Mouse (Mus musculus): ENCODE measurements around the gene Fam187b. TPM values are rescaled to one million over a fixed set of nuclear protein-coding genes. Genes with fewer than 3 reads are reported as not detected.

The Fam187b gene
- polyA plus RNA-seq, 1 experiment from 2014 or later = 1.3 TPM

DNA sequence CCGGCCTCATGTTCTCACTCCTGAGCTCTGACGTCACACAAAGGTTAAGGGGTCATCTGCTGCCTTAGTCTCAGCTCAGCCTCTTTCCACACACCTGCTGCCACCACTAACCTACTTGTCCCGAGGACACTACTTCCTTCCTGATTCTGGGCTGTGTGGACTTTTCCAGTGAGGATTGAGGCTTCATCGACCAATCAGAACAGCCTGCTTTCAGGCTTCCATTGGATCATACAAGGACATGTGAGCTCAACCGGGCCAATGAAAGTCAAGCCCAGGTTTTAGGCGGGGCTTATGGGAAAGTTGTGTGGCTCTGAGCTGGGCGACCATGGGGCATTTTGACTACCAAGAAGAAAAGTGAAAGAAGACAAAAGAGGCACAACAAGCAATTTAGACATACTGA lies 63.3 kb downstream of the Fam187b start:
- H3K27me3 ChIP-seq (ENCODE audit: low read depth, poor library complexity, severe bottlenecking) = peaks cover 27% of the 10 kb centered on the region
- no peaks in the 10 kb centered on the region for H3K9me3 ChIP-seq (replicated peaks)
- H3K4me1 ChIP-seq = peaks cover 5% of the 10 kb centered on the region
- WGBS = 85% methylated on average over 7 of the region's 7 CpGs
- DNase-seq (ENCODE audit: low spot score) = no peak
- no peak overlapping the region for H3K4me3 ChIP-seq
- no peaks in the 10 kb centered on the region for H3K36me3 ChIP-seq
- no peak overlapping the region for H3K27ac ChIP-seq

DNA sequence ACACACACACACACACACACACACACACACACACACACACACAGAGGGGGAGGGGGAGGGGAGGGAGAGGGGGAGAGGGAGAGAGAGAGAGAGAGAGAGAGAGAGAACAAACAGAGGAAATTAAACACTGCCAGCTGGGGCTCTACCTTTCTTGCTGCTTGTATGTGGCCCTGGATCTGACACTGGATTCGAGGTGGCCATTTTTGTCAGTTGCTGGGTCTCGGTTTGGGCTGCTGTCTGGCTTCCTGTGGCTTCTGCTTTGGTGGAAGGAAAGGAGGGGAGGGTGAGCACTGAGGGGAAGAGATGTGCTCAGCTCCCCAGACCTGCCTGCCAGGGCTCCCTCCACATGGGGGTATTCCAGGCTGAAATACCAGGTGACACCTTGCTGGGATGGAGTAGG lies 64.1 kb downstream of the Fam187b start:
- Histone ChIP-seq H3K36me3 (no peaks in the 10 kb centered on the region), H3K9me3 (replicated peaks) (no peaks in the 10 kb centered on the region), H3K4me1 (peaks cover 13% of the 10 kb centered on the region), H3K27ac (no peak overlapping the region), H3K27me3 (ENCODE audit: low read depth, poor library complexity, severe bottlenecking) (peaks cover 35% of the 10 kb centered on the region), H3K4me3 (no peak overlapping the region)
- no peak for DNase-seq (ENCODE audit: low spot score)
- WGBS = 75% methylated on average over 2 of the region's 2 CpGs

DNA sequence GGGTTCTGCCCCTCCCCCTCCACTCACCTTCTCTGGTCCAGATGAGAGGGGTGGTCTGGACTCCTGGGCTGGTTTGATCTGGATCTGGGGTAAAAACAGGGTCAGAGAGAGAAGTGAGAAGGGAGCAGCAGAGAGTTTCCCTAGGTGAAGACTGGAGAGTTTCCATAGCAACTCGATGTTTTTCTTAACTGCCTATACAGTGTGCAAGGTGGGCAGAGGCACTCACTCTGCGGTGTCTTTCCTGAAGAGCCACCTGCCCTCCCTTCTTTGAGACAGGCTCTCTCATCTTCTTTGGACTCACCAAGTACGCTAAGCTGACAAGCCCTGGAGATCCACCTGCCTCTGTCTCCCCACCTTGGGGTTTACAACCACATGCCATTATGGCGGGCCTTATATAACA lies 65.4 kb downstream of the Fam187b start:
- H3K4me1 ChIP-seq = peaks cover 13% of the 10 kb centered on the region
- peaks cover 48% of the 10 kb centered on the region for H3K27me3 ChIP-seq (ENCODE audit: low read depth, poor library complexity, severe bottlenecking)
- no peaks in the 10 kb centered on the region for H3K9me3 ChIP-seq (replicated peaks)
- WGBS = 86% methylated on average over 4 of the region's 4 CpGs
- no peak for DNase-seq (ENCODE audit: low spot score)
- no peaks in the 10 kb centered on the region for H3K36me3 ChIP-seq
- no peak overlapping the region for H3K27ac ChIP-seq
- H3K4me3 ChIP-seq = no peak overlapping the region

Other genes with a start within 250 kb of the Fam187b start
- gene Tmem147, start 244.2 kb upstream of the Fam187b start, polyA plus RNA-seq (2016; fragmentation: Nextera tagmentation; extraction: Ambion mirVana) = 153 and 159 TPM in 2 replicates
- 0.43 TPM in 1 of 2 replicates, not detected in the other for gene Gapdhs, start 230.1 kb upstream of the Fam187b start, polyA plus RNA-seq (2016; fragmentation: Nextera tagmentation; extraction: Ambion mirVana)
- gene Sbsn, start 222.3 kb upstream of the Fam187b start, polyA plus RNA-seq (2016; fragmentation: Nextera tagmentation; extraction: Ambion mirVana) = 1.1 and 1.4 TPM in 2 replicates
- not detected in 2 replicates for gene Dmkn, start 210.0 kb upstream of the Fam187b start, polyA plus RNA-seq (2016; fragmentation: Nextera tagmentation; extraction: Ambion mirVana)
- gene Krtdap, start 185.9 kb upstream of the Fam187b start, polyA plus RNA-seq (2016; fragmentation: Nextera tagmentation; extraction: Ambion mirVana) = not detected in 2 replicates
- gene Ffar2, start 150.0 kb upstream of the Fam187b start, polyA plus RNA-seq (2016; fragmentation: Nextera tagmentation; extraction: Ambion mirVana) = not detected in 2 replicates
- not detected in 2 replicates for gene Ffar3, start 117.6 kb upstream of the Fam187b start, polyA plus RNA-seq (2016; fragmentation: Nextera tagmentation; extraction: Ambion mirVana)
- not detected in 2 replicates for gene Ffar1, start 112.2 kb upstream of the Fam187b start, polyA plus RNA-seq (2016; fragmentation: Nextera tagmentation; extraction: Ambion mirVana)
- 0.59 TPM in 1 of 2 replicates, not detected in the other for gene Cd22, start 93.4 kb upstream of the Fam187b start, polyA plus RNA-seq (2016; fragmentation: Nextera tagmentation; extraction: Ambion mirVana)
- gene Mag, start 58.9 kb upstream of the Fam187b start, polyA plus RNA-seq (2016; fragmentation: Nextera tagmentation; extraction: Ambion mirVana) = 0.21 TPM in 1 of 2 replicates, not detected in the other
- not detected in 2 replicates for gene Hamp2, start 49.1 kb upstream of the Fam187b start, polyA plus RNA-seq (2016; fragmentation: Nextera tagmentation; extraction: Ambion mirVana)
- not detected in 2 replicates for gene Hamp, start 29.8 kb upstream of the Fam187b start, polyA plus RNA-seq (2016; fragmentation: Nextera tagmentation; extraction: Ambion mirVana)
- 28.7 and 33.5 TPM in 2 replicates for gene Usf2, start 17.0 kb upstream of the Fam187b start, polyA plus RNA-seq (2016; fragmentation: Nextera tagmentation; extraction: Ambion mirVana)
- 28.9 and 31.3 TPM in 2 replicates for gene Lsr, start 326 bp upstream of the Fam187b start, polyA plus RNA-seq (2016; fragmentation: Nextera tagmentation; extraction: Ambion mirVana)
- 8.0 and 8.1 TPM in 2 replicates for gene Fxyd5, start 68.7 kb downstream of the Fam187b start, polyA plus RNA-seq (2016; fragmentation: Nextera tagmentation; extraction: Ambion mirVana)
- 0.30 and 1.3 TPM in 2 replicates for gene Fxyd7, start 77.7 kb downstream of the Fam187b start, polyA plus RNA-seq (2016; fragmentation: Nextera tagmentation; extraction: Ambion mirVana)
- gene Fxyd1, start 83.4 kb downstream of the Fam187b start, polyA plus RNA-seq (2016; fragmentation: Nextera tagmentation; extraction: Ambion mirVana) = 6.2 and 7.7 TPM in 2 replicates
- gene Lgi4, start 85.6 kb downstream of the Fam187b start, polyA plus RNA-seq (2016; fragmentation: Nextera tagmentation; extraction: Ambion mirVana) = 0.13 and 0.16 TPM in 2 replicates
- gene Fxyd3, start 102.9 kb downstream of the Fam187b start, polyA plus RNA-seq (2016; fragmentation: Nextera tagmentation; extraction: Ambion mirVana) = 7.6 and 10.0 TPM in 2 replicates
- 3.1 TPM in 2 replicates for gene Hpn, start 141.5 kb downstream of the Fam187b start, polyA plus RNA-seq (2016; fragmentation: Nextera tagmentation; extraction: Ambion mirVana)
- gene Scn1b, start 153.2 kb downstream of the Fam187b start, polyA plus RNA-seq (2016; fragmentation: Nextera tagmentation; extraction: Ambion mirVana) = 0.38 and 0.81 TPM in 2 replicates
- 87.3 and 106 TPM in 2 replicates for gene Gramd1a, start 182.1 kb downstream of the Fam187b start, polyA plus RNA-seq (2016; fragmentation: Nextera tagmentation; extraction: Ambion mirVana)

Measured in limb, embryonic 10.5 days (tissue).